Mouse (Mus musculus) cerebellum, postnatal 14 days (tissue): Measurements from ENCODE around the gene Pram1.
"Not testable (repeated sequence)": the region's sequence is repeated elsewhere in the genome, so short reads cannot be mapped to it uniquely, and the experiment has no call there.

ENCODE experiments used
- DNase-seq, 2 experiments: peaks; one replicate each; pipeline ENCODE4 v3.0.0; 2021; ENCODE audit warnings: mixed read lengths in 2 of 2

The Pram1 gene

DNA sequence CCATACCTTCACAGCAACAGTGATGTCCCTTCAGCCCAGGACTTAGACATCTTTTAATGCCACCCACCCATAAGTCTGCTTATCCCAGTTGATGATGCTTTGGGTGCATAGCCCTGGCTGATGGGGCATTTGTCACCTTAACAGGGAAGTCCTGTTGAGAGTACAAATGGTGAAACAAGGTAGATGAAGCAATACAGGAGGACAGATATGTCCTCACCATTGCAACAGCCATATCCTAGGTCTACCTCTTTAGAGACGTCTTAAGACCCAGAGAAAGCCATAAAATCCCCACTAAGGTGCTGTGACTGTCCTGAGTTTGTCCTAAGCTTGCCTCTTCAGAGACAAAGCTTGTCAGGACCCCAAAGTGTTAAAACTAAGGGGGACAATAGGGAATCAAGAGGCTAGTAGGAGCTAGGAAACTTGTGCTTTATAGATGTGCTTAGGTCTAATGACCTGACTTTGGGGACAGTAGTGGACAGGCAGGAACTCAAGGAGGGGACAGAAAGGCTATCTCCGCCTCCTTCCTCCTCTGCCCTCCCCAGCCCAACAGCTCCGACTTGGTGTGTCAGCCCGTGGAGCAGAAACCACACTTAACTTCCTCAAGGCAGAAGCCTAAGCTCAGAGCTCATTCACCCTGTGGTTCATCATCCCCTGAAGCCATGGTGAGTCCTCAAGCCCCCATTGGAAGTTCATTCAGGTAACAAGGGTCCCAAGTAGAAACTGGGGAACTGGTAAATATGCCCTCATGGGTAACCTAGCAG is at the start of gene Pram1:
Gene Pram1, plus strand, starts transcription at position 541 of the 761 bp plus-strand sequence.
- no peak for DNase-seq

DNA sequence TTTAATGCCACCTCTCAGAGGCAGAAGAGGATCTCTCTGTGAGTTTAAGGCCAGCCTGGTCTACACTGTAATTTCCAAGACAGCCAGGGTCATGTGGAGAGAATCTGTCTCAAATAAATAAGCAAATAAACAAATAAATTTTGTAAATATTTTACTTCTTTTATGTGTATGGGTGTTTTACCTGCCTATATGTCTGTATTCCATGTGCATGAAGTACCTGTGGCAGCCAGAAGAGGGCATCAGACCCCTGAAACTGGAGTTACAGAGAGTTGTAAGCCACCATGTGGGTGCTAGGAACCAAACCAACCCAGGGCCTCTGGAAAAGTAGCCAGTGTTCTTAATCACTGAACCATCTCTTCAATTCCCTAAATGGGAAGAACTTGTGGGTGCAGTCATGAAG is 40.6 kb upstream of the Pram1 start:
- DNase-seq: peak in 1 of 2 experiments; percentile 11

DNA sequence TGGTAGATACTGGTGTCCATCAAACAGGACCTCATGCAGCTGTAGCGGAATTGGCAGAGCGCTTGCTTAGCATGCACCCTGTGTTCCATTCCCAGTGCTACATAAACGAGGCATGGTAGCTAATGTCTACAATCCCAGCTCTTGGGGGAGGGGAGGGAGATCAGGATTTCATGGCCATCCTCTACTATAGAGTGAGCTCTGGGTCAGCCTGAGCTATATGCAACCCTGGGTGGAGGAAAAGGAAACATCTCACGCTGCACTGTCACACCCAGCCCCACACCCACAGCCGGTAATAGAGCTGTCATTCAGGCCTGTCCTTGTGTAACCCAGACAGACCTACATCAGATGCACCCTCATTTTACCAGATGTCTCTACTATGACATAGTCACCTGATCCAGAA is 39.4 kb upstream of the Pram1 start:
- no peak for DNase-seq

DNA sequence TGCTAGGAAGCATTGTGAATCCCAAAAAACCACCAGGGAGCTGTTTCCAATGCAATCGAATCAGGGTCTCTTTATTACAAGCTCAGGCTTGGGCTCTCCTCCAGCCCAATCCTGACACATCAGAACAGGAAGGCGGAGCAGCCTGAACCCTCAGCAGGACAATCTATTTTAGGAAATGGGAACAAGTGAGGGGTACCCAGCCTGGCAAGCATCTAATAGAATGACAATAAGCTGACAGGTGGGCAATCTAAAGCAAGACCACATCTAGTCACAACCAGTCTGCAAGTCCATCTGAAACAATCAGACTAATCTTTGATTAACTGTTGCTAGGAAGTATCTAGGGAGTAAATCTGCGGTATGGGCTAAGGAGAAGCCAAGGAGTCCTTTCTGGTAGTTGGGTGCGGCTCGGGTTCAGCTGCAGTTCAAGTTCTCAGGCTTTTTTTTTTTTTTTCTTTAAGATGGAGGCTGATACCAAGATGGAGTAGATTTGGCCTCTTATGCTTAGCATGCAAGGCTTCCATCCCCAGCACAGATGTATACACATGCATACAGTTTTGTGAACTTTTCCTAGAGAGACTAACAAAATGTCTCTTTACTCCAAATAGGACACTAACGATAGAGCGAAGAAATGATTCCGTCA is 37.9 kb upstream of the Pram1 start:
- DNase-seq: peak in 1 of 2 experiments; percentile 3

DNA sequence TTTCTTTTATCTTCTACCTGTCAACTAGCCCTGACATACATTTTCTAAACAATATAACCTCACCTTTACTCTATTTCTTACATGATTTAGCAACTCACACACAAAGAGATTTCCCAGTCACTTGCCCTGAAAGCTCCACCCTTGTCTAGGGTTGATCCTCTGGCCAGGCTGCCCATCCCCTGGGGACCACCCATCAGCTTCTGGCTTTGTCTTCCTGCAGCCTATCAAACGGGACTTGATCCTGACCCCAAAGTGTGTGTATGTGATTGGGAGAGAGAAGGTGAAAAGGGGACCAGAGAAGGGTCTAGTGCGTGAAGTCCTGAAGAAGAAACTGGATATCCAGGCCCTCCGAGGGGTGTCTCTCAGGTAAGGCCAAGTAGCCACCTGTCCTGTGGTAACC is 37.0 kb upstream of the Pram1 start:
- no peak for DNase-seq

DNA sequence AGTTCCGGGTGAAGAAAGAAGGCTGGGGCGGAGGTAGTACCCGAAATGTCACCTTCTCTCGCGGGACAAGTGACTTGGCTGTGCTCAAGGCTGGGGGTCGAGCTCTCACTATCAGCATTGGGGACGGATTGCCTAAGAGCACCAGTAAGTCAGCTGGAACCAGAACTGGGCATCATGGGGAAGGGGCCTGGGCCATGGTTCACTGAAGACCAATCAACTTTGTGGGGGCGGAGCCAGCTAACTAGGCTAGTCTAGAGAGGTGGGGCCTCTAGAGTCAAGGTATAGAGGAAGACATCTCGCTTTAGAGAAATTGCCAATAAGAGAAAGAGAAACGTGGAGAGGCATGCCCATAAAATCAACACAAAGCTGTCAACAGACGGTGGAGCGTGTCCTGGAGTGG is 35.9 kb upstream of the Pram1 start:
- DNase-seq: no peak

DNA sequence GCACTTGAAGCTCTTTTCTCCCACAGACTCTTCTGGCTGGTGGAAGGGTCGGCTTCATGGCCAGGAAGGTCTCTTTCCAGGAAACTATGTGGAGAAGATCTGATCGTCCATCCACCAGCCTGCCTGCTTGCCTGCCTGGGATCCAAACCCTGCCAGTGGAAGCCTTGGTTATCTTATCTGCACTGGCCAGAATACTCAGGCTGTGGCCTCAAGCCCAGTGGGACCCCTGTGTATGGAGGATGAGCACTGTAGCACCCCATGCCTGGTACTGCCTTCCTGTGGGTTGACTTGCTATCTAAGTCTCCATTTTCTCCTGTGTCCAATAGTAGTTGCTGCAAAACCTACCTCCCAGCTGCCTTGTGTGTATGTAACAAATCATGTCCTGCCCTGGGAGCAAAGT is 30.6 kb upstream of the Pram1 start:
- no peak for DNase-seq

DNA sequence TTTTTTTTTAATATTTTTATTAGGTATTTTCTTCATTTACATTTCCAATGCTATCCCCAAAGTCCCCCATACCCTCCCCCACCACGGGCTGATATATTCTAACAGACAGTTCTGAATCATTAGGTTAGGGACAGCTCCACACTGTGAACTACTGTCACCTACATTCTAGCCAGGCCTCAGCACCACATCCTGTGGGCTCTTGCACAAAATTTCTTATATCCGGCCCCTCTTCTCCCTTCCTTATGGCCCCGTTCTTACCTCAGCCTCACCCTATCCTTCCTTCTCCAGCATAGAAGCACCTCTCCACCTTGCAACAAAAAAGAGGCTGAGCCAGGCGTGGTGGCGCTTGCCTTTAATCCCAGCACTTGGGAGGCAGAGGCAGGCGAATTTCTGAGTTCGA is 27.3 kb upstream of the Pram1 start:
- no peak for DNase-seq

DNA sequence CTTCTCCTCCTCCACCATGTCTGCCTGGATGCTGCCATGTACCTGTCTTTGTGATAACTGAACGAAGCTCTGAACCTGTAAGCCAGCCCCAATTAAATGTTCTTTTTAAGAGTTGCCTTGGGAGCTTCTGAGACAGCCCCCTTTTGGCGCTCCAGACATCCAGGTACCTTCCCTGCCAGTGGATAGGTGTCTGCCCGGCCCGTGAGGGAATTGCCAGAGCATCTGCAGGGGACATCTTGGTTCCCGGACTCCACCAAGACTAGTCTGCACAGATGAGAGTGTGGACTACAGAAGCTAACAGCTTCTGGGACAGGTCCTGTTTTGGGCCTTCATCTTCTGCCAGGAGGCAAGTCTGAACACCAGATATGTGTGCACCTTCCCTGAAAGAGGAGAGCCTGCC is 24.1 kb upstream of the Pram1 start:
- DNase-seq: not testable (repeated sequence)

DNA sequence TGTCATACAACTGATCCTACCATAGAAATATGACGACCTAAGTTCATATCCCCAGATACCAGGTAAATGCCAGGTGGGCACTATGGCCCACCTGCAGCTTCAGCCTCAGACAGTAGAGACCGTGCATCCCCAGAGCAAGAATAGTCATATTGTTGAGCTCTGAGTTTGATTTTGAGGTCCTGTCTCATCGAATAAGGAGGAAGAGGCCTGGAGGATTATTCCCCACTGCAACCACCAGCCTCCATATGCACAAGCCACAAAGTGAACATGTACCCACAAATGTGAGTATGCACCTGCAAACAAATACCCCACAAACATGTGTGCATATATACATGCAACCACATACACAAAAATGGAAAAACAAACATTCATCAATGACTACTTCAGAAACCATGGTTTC is 10.6 kb upstream of the Pram1 start:
- no peak for DNase-seq

DNA sequence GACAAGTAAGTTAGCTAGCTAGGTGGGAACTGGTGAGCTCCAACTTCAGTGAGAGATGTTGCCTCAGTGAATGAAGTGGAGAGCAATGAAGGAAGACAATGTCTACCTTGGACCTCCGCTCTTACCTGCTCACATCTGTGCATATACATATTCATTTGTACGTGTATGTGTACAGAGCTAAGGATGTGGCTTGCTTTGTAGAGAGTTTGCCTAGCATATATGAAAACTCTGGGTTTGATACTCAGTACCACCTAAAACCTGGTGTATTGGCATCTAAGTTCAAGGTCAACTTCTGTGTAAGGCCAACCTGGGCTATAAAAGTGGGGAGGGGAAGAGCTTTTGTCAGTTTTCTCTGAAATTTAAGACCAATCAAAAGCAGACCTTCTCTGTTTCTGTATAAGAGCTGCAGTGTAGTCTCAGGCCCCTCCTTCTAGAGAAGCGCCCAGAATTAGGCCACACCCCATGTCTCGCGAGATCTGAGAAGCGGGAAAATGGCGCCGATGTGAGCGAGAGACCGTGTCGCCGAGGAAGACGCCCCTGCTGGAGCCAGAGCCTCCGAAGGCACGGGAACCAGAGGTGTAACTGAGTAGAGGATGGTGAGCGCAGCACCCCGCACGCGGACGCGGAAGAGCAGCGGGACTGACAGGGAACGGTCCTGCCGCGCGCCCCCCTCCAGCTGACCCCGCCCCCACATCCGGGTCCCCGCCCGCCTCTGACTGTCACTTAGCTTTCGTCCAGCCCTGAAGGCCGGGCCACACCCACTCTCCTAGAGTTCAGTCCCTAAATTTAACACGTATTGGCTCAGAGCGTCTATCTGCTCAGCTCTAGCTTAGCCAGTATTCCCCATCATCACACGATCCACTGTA is 9.0 kb upstream of the Pram1 start, which contains the start of gene Zfp414:
Gene Zfp414, plus strand, starts transcription at position 470 of the 866 bp plus-strand sequence.
- peak; percentile 92 to 93 for DNase-seq

DNA sequence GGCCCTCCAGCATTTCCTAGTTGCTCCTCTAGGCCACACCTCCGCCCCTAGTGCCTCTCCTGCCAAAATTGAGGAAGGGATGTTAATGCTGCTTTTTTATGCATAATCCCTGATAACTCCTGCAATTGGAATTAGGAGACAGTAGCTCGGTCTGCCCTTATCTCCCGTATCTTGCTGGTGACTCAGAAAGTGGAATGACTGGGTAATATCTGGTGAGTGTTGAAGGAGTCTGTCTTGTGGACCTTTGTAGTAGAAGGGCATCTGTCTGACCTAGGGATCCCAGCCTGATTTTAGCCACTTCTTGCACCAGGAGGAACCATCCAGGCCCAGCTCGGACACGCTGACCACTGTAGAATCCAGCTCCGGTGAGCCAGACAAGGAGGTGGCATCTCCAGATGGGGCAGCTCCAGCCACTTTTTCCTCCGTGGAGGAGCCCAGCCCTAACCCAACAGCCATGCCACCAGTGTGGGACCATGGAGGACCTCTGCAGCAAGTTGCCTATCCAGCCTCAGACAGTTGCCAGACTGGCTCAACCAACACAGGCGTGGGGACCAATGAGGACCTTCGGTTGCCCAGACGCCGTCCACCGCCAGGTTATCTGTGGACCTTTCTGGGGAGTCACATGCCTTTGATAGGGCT is 8.2 kb upstream of the Pram1 start:
- peak in 1 of 2 experiments; percentile 34 for DNase-seq

DNA sequence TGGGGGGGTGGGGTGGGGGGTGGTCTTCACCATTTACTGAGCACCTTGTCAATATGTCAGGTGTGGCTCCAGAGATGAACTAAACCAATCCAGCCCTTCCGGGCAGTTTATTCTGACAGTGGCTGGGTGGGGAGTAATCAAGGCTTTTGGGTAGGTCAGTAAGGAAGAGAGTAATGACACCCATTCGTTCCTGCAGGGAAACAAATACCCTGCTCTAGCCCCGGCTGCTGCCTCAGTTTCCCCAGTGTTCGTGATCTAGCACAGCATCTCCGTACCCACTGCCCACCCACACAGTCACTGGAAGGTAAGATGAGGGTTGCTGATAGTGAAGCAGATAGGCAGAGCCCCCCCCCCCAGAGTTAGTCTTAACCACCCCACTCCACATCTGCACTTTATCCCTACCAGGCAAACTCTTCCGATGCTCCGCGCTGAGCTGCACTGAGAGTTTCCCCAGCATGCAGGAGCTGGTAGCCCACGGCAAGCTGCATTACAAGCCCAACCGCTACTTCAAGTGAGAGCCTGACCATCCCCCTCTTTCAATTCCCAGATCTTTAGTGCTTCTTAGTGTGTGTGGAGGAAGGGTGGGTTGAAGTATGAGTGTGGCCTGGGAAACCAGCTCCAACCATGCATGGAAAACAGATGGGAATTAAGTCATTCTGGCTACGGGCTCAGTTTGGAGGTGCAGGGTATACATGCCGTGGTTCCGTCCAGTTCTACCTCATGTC is 7.5 kb upstream of the Pram1 start:
- no peak for DNase-seq

DNA sequence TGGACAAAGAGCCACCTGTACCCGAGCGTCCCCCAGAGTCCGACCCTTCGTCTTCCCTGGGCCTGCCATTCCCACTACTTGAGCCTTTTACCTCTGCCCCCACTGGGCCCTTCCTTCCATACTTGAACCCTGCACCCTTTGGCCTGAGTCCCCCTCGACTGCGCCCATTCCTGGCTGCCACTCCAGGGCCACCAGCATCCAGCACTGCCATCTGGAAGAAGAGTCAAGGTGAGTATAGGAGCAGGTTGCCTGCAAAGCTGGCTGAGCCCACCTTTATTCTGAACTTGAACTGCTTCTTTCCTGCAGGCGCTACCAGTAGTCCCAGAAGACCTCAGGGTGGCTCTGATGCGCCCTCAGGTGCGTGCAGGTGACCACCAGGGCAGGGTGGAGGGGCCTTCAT is 6.6 kb upstream of the Pram1 start:
- peak in 1 of 2 experiments; percentile 40 for DNase-seq

DNA sequence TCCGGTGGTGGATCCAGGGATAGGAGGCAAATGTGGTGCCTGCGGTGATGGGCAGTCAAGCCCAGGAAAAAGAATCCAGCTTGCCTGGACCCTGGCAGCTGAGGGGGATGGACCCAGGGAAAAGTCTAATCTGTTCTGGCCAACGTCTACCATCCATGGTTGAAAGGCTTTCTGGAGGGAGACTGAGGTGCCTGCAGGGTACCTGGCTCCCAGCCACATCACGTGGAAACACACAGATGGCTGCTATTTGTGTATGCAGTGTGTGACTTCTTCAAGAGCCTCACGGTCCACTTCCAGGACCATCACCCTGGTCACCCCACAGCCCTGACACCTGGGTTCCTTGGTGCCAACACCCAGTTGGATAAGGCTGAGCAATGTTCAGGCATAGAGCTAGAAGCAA is 6.1 kb upstream of the Pram1 start:
- peak; percentile 97 to 98 for DNase-seq

DNA sequence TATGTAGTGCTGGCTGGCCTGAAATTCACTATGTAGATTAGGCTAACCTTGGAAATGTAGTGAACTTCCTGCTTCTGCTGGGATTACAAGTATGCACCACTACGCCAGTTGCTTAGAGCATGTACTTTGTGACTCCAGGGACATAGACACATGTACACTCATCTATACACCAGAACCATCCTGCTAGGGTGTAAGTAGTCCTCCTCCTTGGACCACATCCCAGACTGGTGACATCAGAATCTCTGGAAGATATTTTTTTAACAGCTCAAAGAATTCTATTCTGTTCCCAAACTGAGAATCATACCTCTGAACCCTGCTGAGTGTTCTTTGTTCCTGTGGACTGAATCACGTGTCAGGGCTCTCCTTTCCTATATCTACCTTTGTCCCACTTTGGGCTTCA is 818 bp upstream of the Pram1 start:
- DNase-seq: no peak

DNA sequence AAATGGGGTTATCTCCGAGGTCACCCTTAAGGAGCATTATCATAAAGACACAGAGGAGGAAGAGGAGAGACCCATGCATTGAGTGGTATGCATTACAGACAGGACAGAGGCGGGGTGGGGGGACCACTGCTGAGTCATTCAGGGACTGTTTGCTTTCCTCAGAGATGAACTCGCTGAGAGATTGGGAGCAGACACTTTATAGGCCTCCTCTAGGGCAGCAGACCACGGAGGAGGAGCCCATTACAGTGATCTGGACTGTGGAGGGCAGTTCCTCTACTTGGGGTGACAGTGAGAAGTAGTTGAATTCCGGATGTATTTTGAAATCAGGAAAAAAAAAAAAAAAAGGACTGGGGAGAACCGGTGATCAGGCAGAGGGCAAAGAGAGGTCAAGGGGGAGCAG is 1.9 kb downstream of the Pram1 start:
- no peak for DNase-seq

DNA sequence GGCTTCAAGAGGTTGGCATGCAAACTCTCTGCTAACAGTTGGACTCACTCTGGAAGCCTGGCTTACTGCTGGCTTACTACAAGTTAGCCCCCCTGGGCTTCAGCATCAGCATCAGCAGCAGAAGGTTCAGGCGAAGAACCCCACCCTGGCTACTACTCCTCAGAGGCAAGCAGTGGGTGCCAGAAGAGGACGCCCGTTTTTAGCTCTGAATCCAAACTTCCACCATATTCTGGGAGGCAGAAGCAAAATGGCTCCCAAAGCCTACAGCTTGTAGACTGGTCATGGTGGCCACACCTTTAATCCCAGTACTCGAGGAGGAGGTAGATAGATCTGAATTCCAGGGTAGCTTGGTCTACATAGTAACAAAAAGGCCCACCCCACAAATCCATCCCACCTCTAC is 6.2 kb downstream of the Pram1 start:
- DNase-seq: no peak

DNA sequence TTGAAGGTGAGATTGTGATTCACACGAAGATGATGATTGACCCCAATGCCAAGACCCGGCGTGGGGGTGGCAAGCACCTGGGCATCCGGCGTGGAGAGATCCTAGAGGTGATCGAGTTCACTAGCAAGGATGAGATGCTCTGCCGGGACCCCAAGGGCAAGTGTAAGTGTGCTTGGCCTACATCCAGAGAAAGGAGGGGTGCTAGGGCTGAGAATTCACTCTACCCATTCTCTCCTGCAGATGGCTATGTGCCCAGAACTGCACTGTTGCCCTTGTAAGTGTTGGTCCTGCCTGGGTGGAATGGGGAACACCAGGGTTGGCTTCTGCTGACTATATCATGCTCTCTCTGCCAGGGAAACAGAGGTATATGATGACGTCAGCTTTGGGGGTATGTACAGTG is 7.2 kb downstream of the Pram1 start:
- DNase-seq: no peak

DNA sequence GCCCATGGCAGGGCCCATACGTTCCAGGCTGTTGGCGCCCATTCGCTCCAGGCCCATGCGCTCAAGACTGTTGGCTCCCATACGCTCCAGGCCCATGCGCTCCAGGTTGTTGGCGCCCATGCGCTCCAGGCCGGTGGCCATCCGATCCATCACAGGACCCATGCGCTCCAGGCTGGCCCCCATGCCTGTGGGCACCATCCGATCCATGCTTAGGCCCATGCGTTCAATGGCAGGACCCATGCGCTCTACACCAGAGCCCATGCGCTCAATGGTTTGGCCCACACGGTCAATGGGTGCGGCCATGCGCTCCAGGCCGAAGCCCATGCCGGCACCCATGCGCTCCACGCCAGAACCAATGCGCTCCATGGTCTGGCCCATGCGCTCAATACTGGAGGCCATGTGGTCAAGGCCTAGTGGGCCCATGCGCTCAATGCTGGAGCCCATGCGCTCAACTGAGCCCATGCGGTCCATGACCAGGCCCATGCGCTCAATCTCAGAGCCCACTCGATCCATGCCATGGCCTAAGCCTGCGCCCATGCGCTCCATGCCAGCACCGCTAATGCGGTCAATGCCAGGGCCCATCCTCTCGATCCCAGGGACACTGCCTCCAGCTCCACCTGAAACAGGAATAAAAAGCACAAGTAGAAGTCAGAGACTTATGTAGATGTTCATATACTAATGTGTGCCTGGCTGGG is 12.1 kb downstream of the Pram1 start:
- DNase-seq: no peak

DNA sequence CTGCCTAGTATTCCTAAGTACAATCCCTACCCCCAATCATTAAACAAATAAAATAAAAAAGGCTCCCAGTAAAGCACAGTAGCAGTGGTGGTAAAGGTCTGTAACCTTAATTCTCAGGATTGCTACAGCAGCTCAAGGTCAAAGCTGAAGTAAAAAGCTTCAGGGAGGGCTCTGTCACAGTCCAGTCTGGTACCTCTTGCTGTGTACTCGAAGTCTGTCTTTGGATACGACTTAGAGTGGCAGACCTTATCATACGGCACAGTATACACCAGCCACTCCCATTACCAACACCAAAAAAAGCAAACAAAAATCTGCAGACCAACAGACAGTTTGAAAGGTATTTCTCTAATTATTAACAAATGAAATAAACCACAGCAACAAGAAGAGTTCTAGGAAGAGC is 29.0 kb downstream of the Pram1 start:
- DNase-seq: no peak

DNA sequence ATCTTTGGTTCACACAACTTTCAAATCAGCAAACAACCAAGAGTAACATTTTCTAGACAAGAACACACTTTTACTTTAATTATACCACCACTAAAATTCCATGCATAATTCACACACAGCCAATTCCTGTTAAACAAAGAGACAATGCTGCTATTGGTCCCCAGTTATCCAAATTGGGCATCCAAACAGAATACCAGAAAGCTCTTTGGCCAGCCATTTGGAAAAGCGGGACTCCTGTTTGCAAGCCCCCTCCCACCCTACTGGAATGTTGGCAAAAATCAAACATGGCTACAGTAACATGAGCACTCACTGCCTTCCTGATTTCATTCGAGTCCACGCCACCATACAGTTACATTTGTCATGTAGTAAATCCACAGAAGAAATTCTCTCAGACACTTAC is 31.8 kb downstream of the Pram1 start:
- no peak for DNase-seq
